Comparison of ENCODE assay signal across 10 mouse cellular contexts in the genomic region with DNA sequence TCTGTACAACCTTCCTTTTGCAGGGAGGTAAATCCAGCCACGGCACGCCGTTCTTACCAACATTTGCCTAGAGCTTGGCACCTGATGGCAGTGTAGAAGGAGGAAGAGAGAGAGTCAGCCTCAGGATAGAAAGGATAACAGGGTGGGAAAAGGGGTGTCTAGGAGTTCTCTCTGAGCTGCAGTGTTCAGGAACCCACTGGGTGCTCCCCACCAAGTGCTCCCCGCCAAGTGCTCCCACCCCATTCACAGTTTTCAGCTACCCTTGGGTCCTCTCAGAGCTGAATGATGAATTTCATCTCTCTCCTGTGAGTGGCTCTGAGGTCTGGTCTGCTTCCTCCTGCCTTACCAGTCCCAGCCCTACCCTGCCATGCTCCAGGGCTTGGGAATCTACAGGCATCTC. TPM values are rescaled to one million over a fixed set of nuclear protein-coding genes. Genes with fewer than 3 reads are reported as not detected.
DNase-seq lines count a peak whose midpoint lies in the region; ATAC-seq lines count a peak whose summit lies in the region.
"Had no signal": no experiment of that assay in that cellular context is flagged by ENCODE, and none has a peak within 500 bp of the region (broad histone marks: within the 10 kb centered on the region; RNA-seq: fewer than 3 reads in every experiment).

No protein-coding gene starts in this region.

- no peak overlapping the region for H3K27ac ChIP-seq in heart, embryonic 16.5 days (ENCODE audit: low read length)
- no peak overlapping the region for H3K27ac ChIP-seq in embryonic facial prominence, embryonic 11.5 days (replicated peaks; ENCODE audit: low read depth, low read length)
- no peak overlapping the region for H3K27ac ChIP-seq in hindbrain, embryonic 14.5 days
- H3K27ac ChIP-seq in midbrain, embryonic 12.5 days (replicated peaks) = no peak overlapping the region

- 78% methylated on average over 4 of the region's 4 CpGs for WGBS in heart, embryonic 16.5 days
- WGBS in embryonic facial prominence, embryonic 11.5 days = 68% methylated on average over 4 of the region's 4 CpGs
- WGBS in hindbrain, embryonic 14.5 days = 70% methylated on average over 4 of the region's 4 CpGs
- 79% methylated on average over 4 of the region's 4 CpGs for WGBS in midbrain, embryonic 12.5 days

- ATAC-seq in heart, embryonic 16.5 days (replicated peaks; ENCODE audit: extremely low read depth, insufficient read depth, low FRiP score) = no peak
- ATAC-seq in embryonic facial prominence, embryonic 11.5 days (replicated peaks; ENCODE audit: insufficient number of reproducible peaks, low FRiP score, low TSS enrichment, low read depth) = no peak
- ATAC-seq in hindbrain, embryonic 14.5 days (ENCODE audit: low FRiP score) = no peak
- ATAC-seq in midbrain, embryonic 12.5 days (ENCODE audit: low FRiP score, low read depth) = no peak

- peaks cover 34% of the 10 kb centered on the region for H3K4me1 ChIP-seq in heart, embryonic 16.5 days (ENCODE audit: control insufficient read depth, insufficient read depth, low read length)
- H3K4me1 ChIP-seq in embryonic facial prominence, embryonic 11.5 days (ENCODE audit: control insufficient read depth, insufficient read depth, low read length) = no peaks in the 10 kb centered on the region; the same call in 1 of the 2 replicates
- peaks cover 11% of the 10 kb centered on the region for H3K4me1 ChIP-seq in hindbrain, embryonic 14.5 days (replicated peaks; ENCODE audit: control insufficient read depth, insufficient read depth, low read length)
- peaks cover 32% of the 10 kb centered on the region for H3K4me1 ChIP-seq in midbrain, embryonic 12.5 days

- DNase-seq in heart, adult 18-20 months = no peak
- DNase-seq in embryonic facial prominence, embryonic 11.5 days (ENCODE audit: low spot score) = no peak
- no peak for DNase-seq in hindbrain, embryonic 14.5 days (ENCODE audit: low spot score)
- DNase-seq in urinary bladder, postnatal 36 days (ENCODE audit: low spot score in 2 of 2) = no peak
- DNase-seq in gastrocnemius, adult 8-10 months (ENCODE audit: low spot score in 2 of 2) = no peak
- DNase-seq in right cerebral cortex, postnatal 36 days (ENCODE audit: low spot score in 2 of 2) = no peak
- DNase-seq: layer of hippocampus, adult 9-11 months had no signal

- H3K27me3 ChIP-seq in heart, embryonic 16.5 days (ENCODE audit: control insufficient read depth, insufficient read depth, low read length) = no peaks in the 10 kb centered on the region
- no peaks in the 10 kb centered on the region for H3K27me3 ChIP-seq in embryonic facial prominence, embryonic 11.5 days (ENCODE audit: control insufficient read depth, insufficient read depth, low read length)
- H3K27me3 ChIP-seq in hindbrain, embryonic 14.5 days (ENCODE audit: control insufficient read depth, insufficient read depth, low read length) = no peaks in the 10 kb centered on the region
- peaks cover 33% of the 10 kb centered on the region for H3K27me3 ChIP-seq in midbrain, embryonic 12.5 days

- no peaks in the 10 kb centered on the region for H3K36me3 ChIP-seq in heart, embryonic 16.5 days (ENCODE audit: control insufficient read depth, insufficient read depth)
- no peaks in the 10 kb centered on the region for H3K36me3 ChIP-seq in embryonic facial prominence, embryonic 11.5 days (replicated peaks; ENCODE audit: control insufficient read depth, insufficient read depth, low read depth, low read length)
- no peaks in the 10 kb centered on the region for H3K36me3 ChIP-seq in hindbrain, embryonic 14.5 days (replicated peaks; ENCODE audit: control insufficient read depth, insufficient read depth)
- H3K36me3 ChIP-seq in midbrain, embryonic 12.5 days = no peaks in the 10 kb centered on the region
- H3K36me3 ChIP-seq: G1E had no signal

- H3K4me3 ChIP-seq in heart, embryonic 16.5 days (ENCODE audit: low read length) = peak overlapping the region; percentile 84
- H3K4me3 ChIP-seq in embryonic facial prominence, embryonic 11.5 days (ENCODE audit: low read depth, low read length) = no peak overlapping the region
- peak overlapping the region; percentile 77 for H3K4me3 ChIP-seq in hindbrain, embryonic 14.5 days (replicated peaks; ENCODE audit: low read length)
- no peak overlapping the region for H3K4me3 ChIP-seq in midbrain, embryonic 12.5 days

- H3K9ac ChIP-seq in heart, embryonic 16.5 days (ENCODE audit: low read length) = no peak overlapping the region
- no peak overlapping the region for H3K9ac ChIP-seq in embryonic facial prominence, embryonic 11.5 days (replicated peaks; ENCODE audit: low read length)
- H3K9ac ChIP-seq in hindbrain, embryonic 14.5 days = peak overlapping the region; percentile 85
- H3K9ac ChIP-seq in midbrain, embryonic 12.5 days (replicated peaks) = no peak overlapping the region

- H3K4me2 ChIP-seq in heart, embryonic 16.5 days (ENCODE audit: low read depth, low read length) = peak overlapping the region; percentile 90
- peak overlapping the region; percentile 90 for H3K4me2 ChIP-seq in embryonic facial prominence, embryonic 11.5 days (ENCODE audit: low read depth, low read length)
- H3K4me2 ChIP-seq in hindbrain, embryonic 14.5 days (replicated peaks) = peak overlapping the region; percentile 88
- H3K4me2 ChIP-seq in midbrain, embryonic 12.5 days (replicated peaks) = peak overlapping the region; percentile 89

- H3K9me3 ChIP-seq in heart, embryonic 16.5 days (replicated peaks; ENCODE audit: control insufficient read depth, low read length) = no peaks in the 10 kb centered on the region
- H3K9me3 ChIP-seq in embryonic facial prominence, embryonic 11.5 days (replicated peaks; ENCODE audit: control insufficient read depth, low read length) = no peaks in the 10 kb centered on the region
- no peaks in the 10 kb centered on the region for H3K9me3 ChIP-seq in hindbrain, embryonic 14.5 days (ENCODE audit: control insufficient read depth, low read length)
- H3K9me3 ChIP-seq in midbrain, embryonic 12.5 days = no peaks in the 10 kb centered on the region

RNA-seq across cellular contexts. Expression of a gene that starts 1.9 kb away (rescaled TPM):
- 14.7 and 15.8 TPM in 2 replicates for polyA plus RNA-seq in heart, embryonic 16.5 days (2015; fragmentation: Nextera tagmentation; extraction: Ambion mirVana)
- total RNA-seq in heart, adult 18-20 months (2021) = 10 to 100 TPM; 27.5 to 29.4 TPM
- 20.9 and 21.2 TPM in 2 replicates for polyA plus RNA-seq in embryonic facial prominence, embryonic 11.5 days (2014; fragmentation: Nextera tagmentation; extraction: Ambion mirVana)
- 38.6 and 40.7 TPM in 2 replicates for polyA plus RNA-seq in hindbrain, embryonic 14.5 days (2014; fragmentation: Nextera tagmentation; extraction: Ambion mirVana)
- polyA plus RNA-seq in midbrain, embryonic 12.5 days (2016; fragmentation: Nextera tagmentation; extraction: Ambion mirVana) = 18.3 and 21.6 TPM in 2 replicates
- 1 to 10 TPM; 4.0 to 9.7 (median 5.3) TPM for total RNA-seq in gastrocnemius, adult 8-10 months (2022)
- polyA plus RNA-seq: G1E had no signal

RNA-seq across cellular contexts. Expression of a gene that starts 58.2 kb away (rescaled TPM):
- polyA plus RNA-seq in heart, embryonic 16.5 days (2015; fragmentation: Nextera tagmentation; extraction: Ambion mirVana) = not detected in 2 replicates
- total RNA-seq in heart, adult 18-20 months (2021) = not detected
- polyA plus RNA-seq in embryonic facial prominence, embryonic 11.5 days (2014; fragmentation: Nextera tagmentation; extraction: Ambion mirVana) = not detected in 2 replicates
- not detected in 2 replicates for polyA plus RNA-seq in hindbrain, embryonic 14.5 days (2014; fragmentation: Nextera tagmentation; extraction: Ambion mirVana)
- not detected in 2 replicates for polyA plus RNA-seq in midbrain, embryonic 12.5 days (2016; fragmentation: Nextera tagmentation; extraction: Ambion mirVana)
- total RNA-seq in gastrocnemius, adult 8-10 months (2022) = not detected
- total RNA-seq: G1E had no signal
- polyA plus RNA-seq: G1E had no signal

Comparison
In these comparisons a context has a peak if more than half of its experiments do, and no peak if none do; other contexts are left out.
1. H3K4me3 ChIP-seq: peak in heart, embryonic 16.5 days (single experiment) and hindbrain, embryonic 14.5 days (single experiment); none in embryonic facial prominence, embryonic 11.5 days (single experiment) and midbrain, embryonic 12.5 days (single experiment).
2. Peak in every context shown above with its lines, with median percentiles within 50 percentile points of each other: H3K4me2 ChIP-seq.